Mouse (Mus musculus): ENCODE results near the gene Ccdc162. TPM values are rescaled to one million over a fixed set of nuclear protein-coding genes. Genes with fewer than 3 reads are reported as not detected.
A peak's percentile ranks its signal among the peaks of the same experiment; 100 is the strongest.

Ccdc162 gene
- polyA plus RNA-seq, 1 experiment from 2014 or later = 2.2 TPM

- DNase-seq (ENCODE audit: low spot score) = no peak
- H3K9ac ChIP-seq (replicated peaks; ENCODE audit: low read depth) = no peak overlapping the region
- H3K36me3 ChIP-seq (ENCODE audit: insufficient read depth, low read length) = no peaks in the 10 kb centered on the region
- H3K4me1 ChIP-seq (ENCODE audit: insufficient read depth, low read depth, low read length) = no peaks in the 10 kb centered on the region
- no peak for TF ChIP-seq CTCF (IDR thresholded peaks at IDR 0.05)
- no peak for TF ChIP-seq EP300 (IDR thresholded peaks at IDR 0.05)
- ATAC-seq = no peak
- 73% methylated on average over 4 of the region's 4 CpGs for whole genome bisulfite sequencing
- no peaks in the 10 kb centered on the region for H3K9me3 ChIP-seq (ENCODE audit: low read length)
- H3K27ac ChIP-seq (ENCODE audit: low read length) = no peak overlapping the region
- no peaks in the 10 kb centered on the region for H3K27me3 ChIP-seq (replicated peaks; ENCODE audit: insufficient read depth, low read length)
- H3K4me3 ChIP-seq (ENCODE audit: low read depth, low read length) = no peak overlapping the region
- no peak overlapping the region for H3K4me2 ChIP-seq (replicated peaks; ENCODE audit: low read depth, low read length)
These were observed 145.4 kb downstream of the Ccdc162 start for GRCm38 (mm10) chr10:41571065-41571464.

GRCm38 (mm10) chr10:41568306-41568705 is 148.1 kb downstream of the Ccdc162 start:
- H3K27ac ChIP-seq (ENCODE audit: low read length) = no peak overlapping the region
- H3K4me2 ChIP-seq (replicated peaks; ENCODE audit: low read depth, low read length) = no peak overlapping the region
- H3K9ac ChIP-seq (replicated peaks; ENCODE audit: low read depth) = no peak overlapping the region
- DNase-seq (ENCODE audit: low spot score) = no peak
- H3K4me3 ChIP-seq (ENCODE audit: low read depth, low read length) = no peak overlapping the region
- no peaks in the 10 kb centered on the region for H3K27me3 ChIP-seq (replicated peaks; ENCODE audit: insufficient read depth, low read length)
- H3K9me3 ChIP-seq (ENCODE audit: low read length) = no peaks in the 10 kb centered on the region
- ATAC-seq = no peak
- TF ChIP-seq EP300 (IDR thresholded peaks at IDR 0.05) = no peak
- TF ChIP-seq CTCF (IDR thresholded peaks at IDR 0.05) = no peak
- 0 out of 2 replicates have a peak, but pooled peaks cover 2% of the 10 kb centered on the region for H3K4me1 ChIP-seq (ENCODE audit: insufficient read depth, low read depth, low read length)
- no peaks in the 10 kb centered on the region for H3K36me3 ChIP-seq (ENCODE audit: insufficient read depth, low read length)
- WGBS = 29% methylated on average over 3 of the region's 3 CpGs

GRCm38 (mm10) chr10:41565141-41565540 is 151.3 kb downstream of the Ccdc162 start:
- Histone ChIP-seq H3K4me2 (replicated peaks; ENCODE audit: low read depth, low read length) (0 out of 2 replicates have a peak overlapping the region, but pooled peaks have one; percentile 8), H3K9ac (replicated peaks; ENCODE audit: low read depth) (no peak overlapping the region), H3K27me3 (replicated peaks; ENCODE audit: insufficient read depth, low read length) (no peaks in the 10 kb centered on the region), H3K36me3 (ENCODE audit: insufficient read depth, low read length) (no peaks in the 10 kb centered on the region), H3K4me1 (ENCODE audit: insufficient read depth, low read depth, low read length) (0 out of 2 replicates have a peak, but pooled peaks cover 2% of the 10 kb centered on the region), H3K4me3 (ENCODE audit: low read depth, low read length) (no peak overlapping the region), H3K9me3 (ENCODE audit: low read length) (0 out of 2 replicates have a peak, but pooled peaks cover 6% of the 10 kb centered on the region), H3K27ac (ENCODE audit: low read length) (no peak overlapping the region)
- no peak for TF ChIP-seq CTCF (IDR thresholded peaks at IDR 0.05)
- no peak for TF ChIP-seq EP300 (IDR thresholded peaks at IDR 0.05)
- ATAC-seq (peak; percentile 83), DNase-seq (ENCODE audit: low spot score) (peak; percentile 69)
- 19% methylated on average over 5 of the region's 5 CpGs for WGBS

- H3K27me3 ChIP-seq (replicated peaks; ENCODE audit: insufficient read depth, low read length) = no peaks in the 10 kb centered on the region
- H3K4me2 ChIP-seq (replicated peaks; ENCODE audit: low read depth, low read length) = no peak overlapping the region
- no peak overlapping the region for H3K27ac ChIP-seq (ENCODE audit: low read length)
- no peak overlapping the region for H3K4me3 ChIP-seq (ENCODE audit: low read depth, low read length)
- ATAC-seq (peak; percentile 36), DNase-seq (ENCODE audit: low spot score) (no peak)
- no peaks in the 10 kb centered on the region for H3K36me3 ChIP-seq (ENCODE audit: insufficient read depth, low read length)
- TF ChIP-seq CTCF (IDR thresholded peaks at IDR 0.05) = no peak
- no peak for TF ChIP-seq EP300 (IDR thresholded peaks at IDR 0.05)
- H3K4me1 ChIP-seq (ENCODE audit: insufficient read depth, low read depth, low read length) = 0 out of 2 replicates have a peak, but pooled peaks cover 2% of the 10 kb centered on the region
- no peak overlapping the region for H3K9ac ChIP-seq (replicated peaks; ENCODE audit: low read depth)
- 63% methylated on average over 10 of the region's 10 CpGs for WGBS
- H3K9me3 ChIP-seq (ENCODE audit: low read length) = 0 out of 2 replicates have a peak, but pooled peaks cover 6% of the 10 kb centered on the region
These were observed 154.6 kb downstream of the Ccdc162 start for GRCm38 (mm10) chr10:41561701-41562395.

- 100% methylated on average over 1 of the region's 1 CpGs for WGBS
- ATAC-seq (no peak), DNase-seq (ENCODE audit: low spot score) (no peak)
- Histone ChIP-seq H3K27me3 (replicated peaks; ENCODE audit: insufficient read depth, low read length) (no peaks in the 10 kb centered on the region), H3K4me3 (ENCODE audit: low read depth, low read length) (no peak overlapping the region), H3K4me2 (replicated peaks; ENCODE audit: low read depth, low read length) (no peak overlapping the region), H3K27ac (ENCODE audit: low read length) (no peak overlapping the region), H3K36me3 (ENCODE audit: insufficient read depth, low read length) (no peaks in the 10 kb centered on the region), H3K9ac (replicated peaks; ENCODE audit: low read depth) (no peak overlapping the region), H3K4me1 (ENCODE audit: insufficient read depth, low read depth, low read length) (no peaks in the 10 kb centered on the region), H3K9me3 (ENCODE audit: low read length) (0 out of 2 replicates have a peak, but pooled peaks cover 6% of the 10 kb centered on the region)
- TF ChIP-seq EP300 (IDR thresholded peaks at IDR 0.05) (no peak), CTCF (IDR thresholded peaks at IDR 0.05) (no peak)
These were observed 158.0 kb downstream of the Ccdc162 start for GRCm38 (mm10) chr10:41558401-41558800.

GRCm38 (mm10) chr10:41555081-41555480 is 161.4 kb downstream of the Ccdc162 start:
- no peak overlapping the region for H3K4me3 ChIP-seq (ENCODE audit: low read depth, low read length)
- H3K27ac ChIP-seq (ENCODE audit: low read length) = no peak overlapping the region
- ATAC-seq = no peak
- TF ChIP-seq CTCF (IDR thresholded peaks at IDR 0.05) (no peak), EP300 (IDR thresholded peaks at IDR 0.05) (no peak)
- 66% methylated on average over 3 of the region's 3 CpGs for WGBS
- no peaks in the 10 kb centered on the region for H3K27me3 ChIP-seq (replicated peaks; ENCODE audit: insufficient read depth, low read length)
- no peak overlapping the region for H3K9ac ChIP-seq (replicated peaks; ENCODE audit: low read depth)
- H3K4me1 ChIP-seq (ENCODE audit: insufficient read depth, low read depth, low read length) = 0 out of 2 replicates have a peak, but pooled peaks cover 5% of the 10 kb centered on the region
- H3K36me3 ChIP-seq (ENCODE audit: insufficient read depth, low read length) = no peaks in the 10 kb centered on the region
- DNase-seq (ENCODE audit: low spot score) = no peak
- no peak overlapping the region for H3K4me2 ChIP-seq (replicated peaks; ENCODE audit: low read depth, low read length)
- no peaks in the 10 kb centered on the region for H3K9me3 ChIP-seq (ENCODE audit: low read length)

All from lung, postnatal 0 days (tissue).